Mouse (Mus musculus): ENCODE measurements around the gene Arhgap24. TPM values are rescaled to one million over a fixed set of nuclear protein-coding genes. Genes with fewer than 3 reads are reported as not detected.
"Not testable (repeated sequence)": the region's sequence is repeated elsewhere in the genome, so short reads cannot be mapped to it uniquely, and the experiment has no call there.

The Arhgap24 gene
- total RNA-seq, 2 experiments from 2014 or later, result 14.1 to 25.2 TPM

DNA sequence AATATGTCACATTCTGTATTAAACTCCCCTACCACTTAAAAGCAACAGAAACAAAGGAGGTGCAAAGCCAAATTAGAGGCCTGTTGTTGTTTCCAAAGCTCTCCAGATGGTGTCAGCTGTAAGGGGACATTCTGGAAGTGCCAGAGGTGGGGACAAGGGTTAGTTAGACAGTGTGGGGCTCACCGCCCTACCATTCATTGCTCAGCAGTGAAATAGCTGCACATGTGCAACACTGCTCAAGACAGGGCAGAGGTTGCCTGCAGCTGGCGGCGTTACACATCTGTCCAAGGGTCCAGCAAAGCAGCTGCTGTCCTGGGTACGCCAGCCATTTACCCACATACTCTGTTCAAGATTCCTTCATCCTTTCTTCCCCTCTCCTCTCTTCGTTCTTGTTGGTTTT, 387.0 kb downstream of the Arhgap24 start:
- intact Hi-C loops (cut with DNase I), result no loop called here
- H3K4me3 ChIP-seq, result no peak overlapping the region
- DNase-seq, result no peak
- no peak for TF ChIP-seq CTCF (IDR thresholded peaks at IDR 0.05)
- no peak overlapping the region for H3K27ac ChIP-seq

DNA sequence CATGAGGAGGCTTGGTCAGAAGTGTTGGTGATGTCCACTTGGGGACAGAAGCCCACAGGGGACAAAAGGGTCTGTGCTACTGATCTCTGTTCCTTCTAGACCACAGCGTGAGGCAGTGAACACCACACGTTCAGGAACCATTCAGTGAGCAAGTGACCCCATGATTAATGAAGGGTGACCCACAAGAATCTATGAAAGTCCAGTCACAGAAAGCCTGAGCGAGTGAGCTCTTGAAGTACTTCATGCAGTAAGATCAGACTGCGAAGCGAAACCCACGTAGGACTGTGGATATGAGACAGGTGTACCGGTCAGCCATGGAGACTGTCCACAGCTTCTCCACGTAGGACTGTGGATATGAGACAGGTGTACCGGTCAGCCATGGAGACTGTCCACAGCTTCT, 391.8 kb downstream of the Arhgap24 start:
- intact Hi-C loops (cut with DNase I), result loop anchor here (5.0 to 10.0 kb wide), 3 partner anchors 106 to 728 kb away; no protein-coding TSS in a partner anchor
- H3K27ac ChIP-seq, H3K4me3 ChIP-seq, DNase-seq: not testable (repeated sequence)

DNA sequence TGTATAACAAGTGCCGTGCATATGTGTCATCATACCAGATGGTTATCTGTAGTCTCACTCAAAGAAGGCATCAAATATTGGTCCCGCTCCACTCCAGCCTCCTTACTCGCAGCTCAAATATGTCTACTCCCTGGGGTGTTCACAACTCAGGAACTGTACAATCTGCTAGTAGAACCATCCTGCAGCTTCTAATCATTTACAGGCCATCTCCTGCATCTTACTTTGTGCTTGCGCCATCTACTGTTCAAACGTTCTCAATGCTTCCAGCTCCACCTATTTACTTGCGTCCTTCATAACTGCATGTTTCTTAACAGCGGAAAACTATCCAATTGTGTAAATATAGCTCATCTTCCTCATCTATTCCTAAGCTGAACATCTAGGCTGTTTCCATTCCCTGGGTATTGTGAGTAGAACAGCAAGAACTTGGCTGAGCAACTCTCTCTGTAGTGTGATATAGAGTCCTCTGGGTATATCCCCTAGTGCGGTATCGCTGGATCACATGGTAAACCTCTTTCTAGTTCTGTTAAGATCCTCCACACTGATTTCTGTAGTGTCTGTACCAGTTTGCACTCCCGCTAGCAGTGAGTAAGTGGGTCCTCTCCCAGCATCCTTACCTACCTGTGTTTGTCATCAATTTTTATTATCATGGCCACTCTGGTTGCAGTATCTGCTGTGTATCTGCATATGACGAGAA, 393.6 kb downstream of the Arhgap24 start:
- TF ChIP-seq CTCF (IDR thresholded peaks at IDR 0.05), result peak; percentile 83
- peak; percentile 48 for DNase-seq
- intact Hi-C loops (cut with DNase I), result loop anchor here (5.0 to 10.0 kb wide), 4 partner anchors 107 to 730 kb away; no protein-coding TSS in a partner anchor
- no peak overlapping the region for H3K4me3 ChIP-seq
- H3K27ac ChIP-seq, result no peak overlapping the region

DNA sequence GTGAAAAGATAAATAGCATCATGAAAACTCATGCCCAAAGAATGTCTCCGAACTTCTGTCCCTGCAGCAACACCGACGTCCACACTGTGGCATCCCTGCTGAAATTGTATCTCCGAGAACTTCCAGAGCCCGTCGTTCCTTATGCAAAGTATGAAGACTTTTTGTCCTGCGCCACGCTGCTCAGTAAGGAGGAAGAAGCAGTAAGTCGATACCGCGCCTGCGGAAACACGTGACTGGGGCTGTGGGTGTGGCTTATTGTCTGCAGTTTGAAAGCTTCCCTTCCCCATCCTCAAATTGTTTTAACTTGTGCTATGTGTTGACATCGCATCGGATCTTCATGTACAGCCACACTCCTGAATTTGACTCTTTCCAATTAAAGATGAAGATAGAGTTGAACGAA, 394.4 kb downstream of the Arhgap24 start:
- H3K27ac ChIP-seq, result no peak overlapping the region
- no peak for DNase-seq
- TF ChIP-seq CTCF (IDR thresholded peaks at IDR 0.05), result no peak
- intact Hi-C loops (cut with DNase I), result loop anchor here (5.0 to 10.0 kb wide), 3 partner anchors 173 to 731 kb away; no protein-coding TSS in a partner anchor
- no peak overlapping the region for H3K4me3 ChIP-seq

DNA sequence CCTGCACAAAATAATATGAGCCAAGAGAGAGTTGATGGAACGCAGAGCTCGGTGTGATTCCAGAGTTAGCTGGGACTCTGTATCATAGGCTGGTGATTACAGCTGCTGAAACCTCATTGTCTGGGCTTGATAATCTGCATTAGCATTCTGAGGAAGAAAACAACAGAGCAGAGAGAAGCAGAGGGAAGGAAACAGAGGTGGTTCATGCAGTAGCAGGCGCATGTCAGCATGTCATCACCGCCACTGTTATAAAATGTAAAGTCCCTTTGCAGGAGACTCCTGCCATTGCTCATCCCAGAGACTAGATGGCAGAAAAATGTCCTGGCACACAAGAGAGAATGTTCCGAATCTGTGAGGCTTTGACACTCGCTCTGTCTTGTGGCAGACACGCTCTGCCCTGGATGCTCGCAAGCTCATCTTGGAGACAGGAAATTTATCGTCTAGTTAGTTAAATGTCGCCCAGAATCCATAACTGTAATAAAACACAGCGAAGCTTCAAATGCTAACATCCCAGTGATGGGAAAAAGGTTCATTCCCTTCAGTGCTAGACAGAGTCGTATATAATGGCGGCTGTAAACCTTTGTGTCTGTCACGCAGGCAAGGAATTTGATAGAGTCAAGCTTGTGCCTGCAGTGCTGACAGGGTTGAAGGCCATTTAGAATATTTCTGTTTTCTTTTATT, 407.4 kb downstream of the Arhgap24 start:
- TF ChIP-seq CTCF (IDR thresholded peaks at IDR 0.05), result no peak
- Histone ChIP-seq H3K27ac (no peak overlapping the region), H3K4me3 (no peak overlapping the region)
- DNase-seq, result no peak
- intact Hi-C loops (cut with DNase I), result no loop called here

DNA sequence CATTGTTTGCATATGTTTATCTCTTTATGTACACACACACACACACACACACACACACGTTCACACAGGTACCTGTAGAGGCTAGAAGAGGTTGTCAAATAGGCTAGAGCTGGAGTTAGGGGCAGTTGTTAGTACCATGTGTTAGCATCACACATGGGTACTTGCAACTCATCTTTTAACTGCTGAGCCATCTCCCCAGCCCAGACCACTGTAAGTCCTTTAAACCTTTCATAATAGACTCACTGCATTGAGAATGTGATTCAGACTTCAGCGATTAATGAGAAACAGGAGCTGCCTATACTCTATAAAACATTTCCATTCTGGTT, 407.9 kb downstream of the Arhgap24 start:
- Histone ChIP-seq H3K4me3 (no peak overlapping the region), H3K27ac (no peak overlapping the region)
- no peak for DNase-seq
- no peak for TF ChIP-seq CTCF (IDR thresholded peaks at IDR 0.05)
- intact Hi-C loops (cut with DNase I), result no loop called here

DNA sequence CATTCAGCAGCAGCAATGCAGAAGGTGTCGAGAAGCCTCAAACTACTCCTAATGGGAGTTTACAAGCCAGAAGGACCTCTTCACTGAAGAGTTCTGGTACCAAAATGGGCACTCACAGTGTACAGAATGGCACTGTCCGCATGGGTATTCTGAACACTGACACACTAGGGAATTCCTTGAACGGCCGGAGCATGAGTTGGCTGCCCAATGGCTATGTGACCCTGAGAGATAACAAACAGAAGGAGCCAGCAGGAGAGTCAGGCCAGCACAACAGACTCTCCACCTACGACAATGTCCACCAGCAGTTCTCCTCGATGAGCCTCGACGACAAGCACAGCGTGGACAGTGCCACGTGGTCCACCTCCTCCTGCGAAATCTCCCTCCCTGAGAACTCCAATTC, 411.0 kb downstream of the Arhgap24 start:
- intact Hi-C loops (cut with DNase I), result no loop called here
- H3K4me3 ChIP-seq, result no peak overlapping the region
- DNase-seq, result no peak
- no peak overlapping the region for H3K27ac ChIP-seq
- TF ChIP-seq CTCF (IDR thresholded peaks at IDR 0.05), result no peak

DNA sequence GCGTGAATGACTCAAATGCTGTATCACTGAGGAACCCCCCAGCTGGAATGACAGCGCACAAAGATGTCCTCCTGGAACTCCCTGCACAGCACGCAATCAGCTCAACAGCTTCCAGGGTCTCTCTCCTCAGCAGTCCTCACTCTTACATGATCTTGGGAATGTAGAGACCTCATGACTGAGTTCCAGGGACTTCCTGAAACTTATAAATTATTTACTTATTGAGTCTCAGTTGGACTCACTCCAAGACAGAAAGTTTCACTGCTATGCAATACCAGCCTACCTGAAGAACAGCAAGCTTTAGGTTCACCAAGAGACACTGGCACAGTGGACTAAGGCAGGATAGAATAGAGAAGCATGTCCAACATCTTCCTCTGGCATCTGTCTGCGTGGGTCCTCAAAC, 417.1 kb downstream of the Arhgap24 start:
- no peak for TF ChIP-seq CTCF (IDR thresholded peaks at IDR 0.05)
- no peak for DNase-seq
- intact Hi-C loops (cut with DNase I), result no loop called here

DNA sequence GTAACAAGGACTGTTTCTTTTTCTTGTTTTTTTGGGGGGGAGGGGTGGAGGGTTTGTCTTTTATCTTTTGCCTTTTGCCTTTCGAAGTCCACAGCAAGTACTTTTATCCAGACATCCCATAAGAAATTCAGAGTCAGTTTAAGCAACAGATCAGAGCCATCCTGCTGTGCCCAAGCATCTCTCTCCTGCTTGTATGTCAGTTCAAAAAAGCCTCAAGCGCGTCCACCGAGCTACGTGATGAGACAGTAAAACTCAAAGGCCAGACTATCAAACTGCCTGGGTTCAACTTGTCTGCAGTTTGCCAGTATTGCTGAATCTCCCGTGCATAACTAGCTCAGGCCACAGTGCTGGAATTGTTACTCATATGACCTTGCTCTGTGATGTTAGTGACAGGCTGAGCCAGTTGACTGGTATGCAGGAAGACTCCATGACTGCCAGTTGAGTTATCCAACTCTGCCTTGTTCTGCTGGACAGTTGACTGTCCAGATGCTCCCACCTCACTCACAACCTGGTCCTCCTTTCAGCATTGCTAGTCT, 418.6 kb downstream of the Arhgap24 start:
- intact Hi-C loops (cut with DNase I), result no loop called here
- DNase-seq, result no peak
- no peak for TF ChIP-seq CTCF (IDR thresholded peaks at IDR 0.05)
- 0 out of 2 replicates have a peak overlapping the region, but pooled peaks have one; percentile 20 for H3K27ac ChIP-seq
- no peak overlapping the region for H3K4me3 ChIP-seq

More for the DNA sequence above, 417.1 kb downstream of the Arhgap24 start:
- no peak overlapping the region for H3K27ac ChIP-seq
- H3K4me3 ChIP-seq, result no peak overlapping the region

DNA sequence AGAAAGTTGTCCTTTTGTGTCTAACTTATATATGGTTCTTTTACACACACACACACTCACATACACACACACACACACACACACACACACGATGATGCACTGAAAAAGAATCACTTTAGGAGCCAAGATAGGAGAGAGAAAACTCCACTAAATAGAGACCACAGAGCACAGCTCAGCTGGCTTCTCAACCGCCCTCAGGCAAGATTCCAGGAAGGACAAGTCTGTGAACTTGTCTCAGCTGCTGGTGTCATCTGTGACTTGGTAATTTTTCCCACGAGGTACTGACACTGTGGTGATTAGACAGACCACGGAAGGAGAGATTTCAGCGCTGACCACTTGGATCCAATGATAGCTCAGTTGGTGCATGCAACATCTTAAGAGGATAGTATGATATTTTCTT, 420.0 kb downstream of the Arhgap24 start:
- TF ChIP-seq CTCF (IDR thresholded peaks at IDR 0.05), result no peak
- Histone ChIP-seq H3K27ac (no peak overlapping the region), H3K4me3 (no peak overlapping the region)
- intact Hi-C loops (cut with DNase I), result no loop called here
- DNase-seq, result no peak

DNA sequence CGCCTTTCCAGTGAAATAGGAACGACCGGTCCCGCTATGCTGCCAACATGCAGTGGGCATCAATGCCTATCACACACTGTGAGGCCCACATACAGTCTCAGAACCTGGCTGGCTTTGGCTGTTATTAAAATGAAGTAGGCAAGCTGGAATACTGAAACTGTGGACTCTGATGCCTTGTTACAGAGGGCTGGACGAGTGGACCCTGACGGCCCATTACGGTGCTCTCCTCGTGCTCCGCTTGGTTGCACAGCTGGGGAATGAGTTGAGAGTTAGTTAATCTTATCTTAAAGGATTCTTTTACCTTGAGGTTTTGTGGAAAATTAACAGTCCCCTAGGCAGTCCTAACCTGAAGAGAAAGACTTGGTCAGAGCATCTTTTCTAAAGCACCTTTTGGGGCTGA, 422.3 kb downstream of the Arhgap24 start:
- no peak overlapping the region for H3K27ac ChIP-seq
- H3K4me3 ChIP-seq, result no peak overlapping the region
- no peak for TF ChIP-seq CTCF (IDR thresholded peaks at IDR 0.05)
- DNase-seq, result no peak
- intact Hi-C loops (cut with DNase I), result no loop called here

DNA sequence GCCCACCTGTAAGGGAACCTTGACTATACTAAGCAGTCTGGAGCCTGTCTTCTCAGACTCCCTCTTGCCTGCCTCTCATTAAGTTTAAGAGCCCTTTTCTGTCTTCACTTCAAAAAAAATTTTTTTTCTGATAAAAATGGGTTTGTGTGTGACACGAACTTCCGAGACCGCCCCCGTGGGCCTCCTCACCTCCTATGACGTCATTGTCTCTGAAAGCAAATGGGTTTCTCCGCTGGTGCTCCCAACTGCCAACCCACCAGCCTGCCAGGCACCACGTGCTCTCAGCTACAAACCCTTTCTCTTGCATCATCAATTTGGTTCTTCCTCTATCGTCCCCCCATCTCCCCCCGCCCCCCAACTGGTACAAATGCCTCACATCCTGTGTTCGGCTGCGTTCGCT, 422.9 kb downstream of the Arhgap24 start:
- Histone ChIP-seq H3K4me3 (no peak overlapping the region), H3K27ac (no peak overlapping the region)
- no peak for TF ChIP-seq CTCF (IDR thresholded peaks at IDR 0.05)
- intact Hi-C loops (cut with DNase I), result no loop called here
- DNase-seq, result no peak

DNA sequence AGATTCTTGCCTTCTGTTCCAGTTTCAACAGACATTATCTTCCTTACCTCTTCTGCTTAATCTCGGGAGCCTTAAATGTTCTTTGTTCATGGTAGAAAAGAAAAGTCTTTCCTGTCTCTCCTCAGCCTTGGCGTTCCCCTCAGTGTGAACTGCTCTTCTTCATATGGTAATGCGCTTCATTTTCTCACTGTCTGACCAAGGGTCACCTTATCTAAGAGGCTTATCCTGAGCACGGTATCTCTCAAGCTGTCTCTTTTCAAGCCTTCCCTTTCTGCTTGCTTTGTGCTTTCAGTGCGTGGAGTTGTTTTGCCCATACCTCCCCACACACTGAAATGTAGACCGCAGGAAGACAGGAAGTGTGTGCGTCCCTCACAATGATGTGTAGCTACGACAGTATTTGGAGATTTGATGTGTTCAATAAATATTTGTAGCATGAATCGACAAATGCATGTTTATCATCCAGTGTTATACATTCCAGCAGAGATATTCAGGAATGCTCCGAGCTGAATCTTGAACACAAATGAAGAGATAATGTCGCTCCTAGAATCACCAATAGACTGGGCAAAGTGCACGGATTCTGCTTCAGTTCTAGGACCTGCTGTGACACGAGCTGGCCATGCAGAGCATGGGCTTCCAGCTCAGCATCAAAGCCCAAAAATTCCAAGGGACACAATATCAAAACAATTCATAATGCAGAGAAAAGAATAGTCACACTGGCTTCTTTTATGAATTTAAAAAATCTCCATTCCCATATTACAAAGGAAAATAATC, 424.4 kb downstream of the Arhgap24 start:
- H3K4me3 ChIP-seq, result no peak overlapping the region
- no peak for TF ChIP-seq CTCF (IDR thresholded peaks at IDR 0.05)
- intact Hi-C loops (cut with DNase I), result no loop called here

More for the DNA sequence above, 424.4 kb downstream of the Arhgap24 start:
- DNase-seq, result no peak
- H3K27ac ChIP-seq, result no peak overlapping the region
